Mouse (Mus musculus): Measurements from ENCODE around the gene Aunip. TPM values are rescaled to one million over a fixed set of nuclear protein-coding genes. Genes with fewer than 3 reads are reported as not detected.

The Aunip gene
- polyA plus RNA-seq, 1 experiment from 2014 or later, result 15.9 TPM

DNA sequence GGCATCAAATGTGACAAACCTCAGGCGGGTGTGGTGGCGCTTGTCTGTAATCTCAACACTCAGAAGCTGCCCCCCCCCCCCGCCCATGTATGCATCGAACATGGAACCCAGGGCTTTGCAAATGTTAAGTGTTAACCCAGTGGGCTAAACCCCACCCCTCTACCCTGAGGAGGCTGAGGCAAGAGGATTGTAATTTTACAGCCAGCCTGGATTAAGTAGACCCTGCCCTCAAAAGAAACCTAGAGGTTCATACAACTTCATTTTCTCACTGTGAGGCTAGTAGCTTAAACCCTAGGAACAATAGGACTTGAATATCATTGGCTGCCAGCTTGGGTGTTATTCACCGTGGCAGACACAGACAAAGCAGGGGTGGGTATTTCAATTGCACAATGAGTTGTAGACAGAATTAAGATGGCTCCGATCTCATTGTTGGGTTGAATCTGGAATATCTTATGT is 41.4 kb upstream of the Aunip start:
- Histone ChIP-seq H3K27ac (ENCODE audit: low read depth, low read length) (no peak overlapping the region), H3K4me3 (ENCODE audit: low read depth, low read length) (peak overlapping the region; percentile 84), H3K4me2 (peak overlapping the region; percentile 97), H3K4me1 (replicated peaks; ENCODE audit: control insufficient read depth, insufficient read depth, low read length) (peaks cover 7% of the 10 kb centered on the region), H3K9me3 (ENCODE audit: control insufficient read depth, low read length) (no peaks in the 10 kb centered on the region), H3K36me3 (ENCODE audit: control insufficient read depth, insufficient read depth, low read length) (peaks cover 22% of the 10 kb centered on the region), H3K9ac (ENCODE audit: low read depth, low read length) (peak overlapping the region; percentile 32), H3K27me3 (replicated peaks; ENCODE audit: control insufficient read depth, insufficient read depth, low read length) (no peaks in the 10 kb centered on the region)
- DNase-seq (ENCODE audit: low spot score), result no peak
- WGBS, result 25% methylated on average over 6 of the region's 6 CpGs
- peak; percentile 22; the same call in 1 of the 2 replicates for ATAC-seq (replicated peaks; ENCODE audit: low FRiP score)

DNA sequence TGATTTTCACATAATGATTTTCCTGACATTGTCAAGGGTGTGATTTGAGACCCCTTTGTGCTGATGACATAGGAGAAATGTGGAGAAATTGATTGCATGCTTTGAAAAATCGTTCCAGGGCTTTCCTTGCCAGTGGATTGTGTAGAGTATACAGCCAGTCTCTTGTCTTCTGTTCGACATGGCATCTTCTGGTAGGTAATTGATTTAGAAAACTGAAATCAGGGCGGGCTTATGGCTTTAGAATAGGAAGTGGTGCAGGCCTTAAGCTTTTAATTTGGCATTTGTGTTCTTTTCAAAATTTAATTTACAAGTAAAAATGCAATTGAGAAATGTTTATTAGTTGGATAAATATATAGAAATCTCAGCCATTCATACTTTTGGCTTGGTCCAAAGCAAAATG is 40.8 kb upstream of the Aunip start:
- DNase-seq (ENCODE audit: low spot score), result no peak
- peak overlapping the region; percentile 97 for H3K4me2 ChIP-seq
- WGBS, result 78% methylated on average over 3 of the region's 3 CpGs
- ATAC-seq (replicated peaks; ENCODE audit: low FRiP score), result no peak
- H3K36me3 ChIP-seq (ENCODE audit: control insufficient read depth, insufficient read depth, low read length), result peaks cover 27% of the 10 kb centered on the region
- H3K9ac ChIP-seq (ENCODE audit: low read depth, low read length), result no peak overlapping the region
- peaks cover 7% of the 10 kb centered on the region for H3K4me1 ChIP-seq (replicated peaks; ENCODE audit: control insufficient read depth, insufficient read depth, low read length)
- H3K27me3 ChIP-seq (replicated peaks; ENCODE audit: control insufficient read depth, insufficient read depth, low read length), result no peaks in the 10 kb centered on the region
- H3K27ac ChIP-seq (ENCODE audit: low read depth, low read length), result no peak overlapping the region
- no peaks in the 10 kb centered on the region for H3K9me3 ChIP-seq (ENCODE audit: control insufficient read depth, low read length)
- peak overlapping the region; percentile 84; the same call in 1 of the 2 replicates for H3K4me3 ChIP-seq (ENCODE audit: low read depth, low read length)

DNA sequence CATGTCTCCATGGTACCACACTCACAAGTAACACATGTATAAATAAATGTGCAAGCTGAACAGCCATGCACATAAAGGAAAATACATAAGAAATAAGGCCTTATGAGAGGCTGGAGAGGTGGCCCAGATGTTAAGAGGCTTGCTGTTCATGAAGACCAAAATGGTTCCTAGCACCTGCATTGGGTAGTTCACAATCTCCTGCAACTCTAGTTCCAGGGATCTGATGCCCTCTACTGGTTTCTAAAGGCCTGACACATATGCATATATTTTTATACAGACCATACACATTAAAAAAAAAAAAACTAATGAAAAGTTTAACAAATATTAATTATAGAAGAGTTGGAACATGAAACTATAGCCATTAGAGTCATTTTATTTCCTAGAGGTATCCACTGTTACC is 39.3 kb upstream of the Aunip start:
- H3K9me3 ChIP-seq (ENCODE audit: control insufficient read depth, low read length), result no peaks in the 10 kb centered on the region
- H3K27me3 ChIP-seq (replicated peaks; ENCODE audit: control insufficient read depth, insufficient read depth, low read length), result no peaks in the 10 kb centered on the region
- H3K9ac ChIP-seq (ENCODE audit: low read depth, low read length), result no peak overlapping the region
- H3K4me1 ChIP-seq (replicated peaks; ENCODE audit: control insufficient read depth, insufficient read depth, low read length), result peaks cover 4% of the 10 kb centered on the region
- ATAC-seq (replicated peaks; ENCODE audit: low FRiP score) (no peak), DNase-seq (ENCODE audit: low spot score) (no peak)
- H3K36me3 ChIP-seq (ENCODE audit: control insufficient read depth, insufficient read depth, low read length), result peaks cover 34% of the 10 kb centered on the region
- no peak overlapping the region for H3K4me3 ChIP-seq (ENCODE audit: low read depth, low read length)
- no peak overlapping the region for H3K4me2 ChIP-seq
- H3K27ac ChIP-seq (ENCODE audit: low read depth, low read length), result no peak overlapping the region

DNA sequence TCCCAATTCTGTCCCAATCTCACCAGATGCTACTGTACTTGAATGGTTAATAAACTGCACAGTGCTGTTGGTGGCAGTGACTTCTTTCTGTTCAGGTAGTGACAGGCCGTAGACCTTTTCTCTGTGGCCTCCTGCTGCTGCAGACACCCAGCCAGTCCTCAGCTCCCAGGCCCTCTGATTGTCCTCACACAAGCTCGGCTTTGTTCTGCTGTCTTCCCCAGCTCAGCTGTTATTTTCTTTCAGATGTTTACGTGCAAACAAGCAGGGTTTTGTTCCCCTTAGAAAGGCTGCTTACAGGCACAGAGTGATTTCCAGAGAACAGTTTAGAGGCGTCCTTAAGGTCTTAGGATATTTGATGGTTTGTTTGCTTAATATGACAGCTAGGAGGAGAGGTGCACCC is 37.0 kb upstream of the Aunip start:
- H3K4me3 ChIP-seq (ENCODE audit: low read depth, low read length), result no peak overlapping the region
- H3K27me3 ChIP-seq (replicated peaks; ENCODE audit: control insufficient read depth, insufficient read depth, low read length), result no peaks in the 10 kb centered on the region
- H3K27ac ChIP-seq (ENCODE audit: low read depth, low read length), result no peak overlapping the region
- DNase-seq (ENCODE audit: low spot score), result no peak
- no peak overlapping the region for H3K9ac ChIP-seq (ENCODE audit: low read depth, low read length)
- WGBS, result 72% methylated on average over 4 of the region's 4 CpGs
- H3K4me1 ChIP-seq (replicated peaks; ENCODE audit: control insufficient read depth, insufficient read depth, low read length), result peaks cover 4% of the 10 kb centered on the region
- peaks cover 35% of the 10 kb centered on the region for H3K36me3 ChIP-seq (ENCODE audit: control insufficient read depth, insufficient read depth, low read length)
- H3K4me2 ChIP-seq, result no peak overlapping the region
- no peak for ATAC-seq (replicated peaks; ENCODE audit: low FRiP score)
- H3K9me3 ChIP-seq (ENCODE audit: control insufficient read depth, low read length), result no peaks in the 10 kb centered on the region

DNA sequence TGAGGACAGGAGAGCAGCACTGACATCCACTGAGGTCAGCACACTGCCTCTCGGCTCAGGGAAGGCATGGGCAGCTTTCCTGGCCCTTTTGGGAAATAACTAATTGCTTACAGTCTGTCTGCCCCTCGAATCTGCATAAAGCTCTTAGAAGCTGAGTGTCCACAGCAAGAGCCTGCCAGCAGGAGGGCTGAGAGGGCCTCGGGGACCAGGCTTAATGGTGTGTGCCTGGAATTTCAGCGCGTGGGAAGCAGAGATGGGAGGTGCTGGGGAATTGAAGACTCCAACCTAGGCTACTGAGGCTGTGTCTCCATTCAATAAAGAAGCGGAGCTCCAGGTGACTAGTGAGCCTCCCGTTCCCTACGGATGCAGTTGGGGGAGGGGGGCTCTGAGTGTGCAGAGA is 36.6 kb upstream of the Aunip start:
- Histone ChIP-seq H3K4me1 (replicated peaks; ENCODE audit: control insufficient read depth, insufficient read depth, low read length) (peaks cover 3% of the 10 kb centered on the region), H3K27me3 (replicated peaks; ENCODE audit: control insufficient read depth, insufficient read depth, low read length) (no peaks in the 10 kb centered on the region), H3K9me3 (ENCODE audit: control insufficient read depth, low read length) (no peaks in the 10 kb centered on the region), H3K4me3 (ENCODE audit: low read depth, low read length) (no peak overlapping the region), H3K36me3 (ENCODE audit: control insufficient read depth, insufficient read depth, low read length) (peaks cover 35% of the 10 kb centered on the region), H3K9ac (ENCODE audit: low read depth, low read length) (peak overlapping the region; percentile 8; the same call in 1 of the 2 replicates), H3K4me2 (no peak overlapping the region), H3K27ac (ENCODE audit: low read depth, low read length) (no peak overlapping the region)
- ATAC-seq (replicated peaks; ENCODE audit: low FRiP score) (no peak), DNase-seq (ENCODE audit: low spot score) (no peak)
- 86% methylated on average over 8 of the region's 8 CpGs for WGBS

DNA sequence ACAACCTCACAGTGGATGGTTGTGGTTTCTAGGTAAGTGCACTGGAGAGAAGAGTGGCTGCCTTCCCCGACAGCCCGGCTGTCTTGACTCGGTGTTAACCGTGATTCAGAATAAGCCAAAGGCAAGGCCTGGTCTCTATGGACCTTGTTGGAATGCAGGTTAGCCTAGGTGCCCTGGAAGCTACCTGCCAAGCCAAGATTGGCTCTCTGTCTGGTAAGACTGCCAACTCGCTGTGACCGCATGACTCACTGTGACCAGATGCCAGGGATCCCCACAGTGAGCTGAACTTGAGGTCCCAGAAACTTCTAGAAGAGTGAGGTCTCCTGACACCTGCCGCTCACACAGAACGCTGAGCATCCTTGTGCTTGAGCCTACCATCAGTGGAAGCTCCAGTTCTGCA is 33.9 kb upstream of the Aunip start:
- Histone ChIP-seq H3K27ac (ENCODE audit: low read depth, low read length) (no peak overlapping the region), H3K9ac (ENCODE audit: low read depth, low read length) (no peak overlapping the region), H3K4me1 (replicated peaks; ENCODE audit: control insufficient read depth, insufficient read depth, low read length) (no peaks in the 10 kb centered on the region; the same call in none of the 2 replicates), H3K4me3 (ENCODE audit: low read depth, low read length) (no peak overlapping the region), H3K36me3 (ENCODE audit: control insufficient read depth, insufficient read depth, low read length) (peaks cover 26% of the 10 kb centered on the region), H3K4me2 (no peak overlapping the region), H3K27me3 (replicated peaks; ENCODE audit: control insufficient read depth, insufficient read depth, low read length) (no peaks in the 10 kb centered on the region), H3K9me3 (ENCODE audit: control insufficient read depth, low read length) (no peaks in the 10 kb centered on the region)
- DNase-seq (ENCODE audit: low spot score), result no peak
- ATAC-seq (replicated peaks; ENCODE audit: low FRiP score), result no peak
- WGBS, result 89% methylated on average over 8 of the region's 8 CpGs

DNA sequence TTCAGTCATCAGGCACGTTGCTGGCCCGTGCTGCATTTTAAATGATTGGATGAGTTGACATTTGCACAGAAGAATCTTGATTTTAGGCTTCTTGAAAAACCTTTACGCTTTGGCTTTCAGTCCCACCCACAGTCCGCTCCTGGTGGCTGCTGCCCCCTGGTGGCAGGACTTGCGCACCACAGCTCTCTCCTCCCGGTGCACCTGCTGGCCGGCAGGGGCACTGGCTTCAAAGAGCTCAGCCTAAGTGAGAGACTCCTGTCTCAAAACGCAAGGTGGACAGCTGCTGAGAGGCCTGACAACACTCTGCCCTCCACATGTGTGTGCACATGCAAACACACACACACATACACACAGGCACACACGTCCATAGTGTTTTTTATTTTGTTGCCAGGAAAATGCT is 32.8 kb upstream of the Aunip start:
- Histone ChIP-seq H3K9ac (ENCODE audit: low read depth, low read length) (no peak overlapping the region), H3K27ac (ENCODE audit: low read depth, low read length) (no peak overlapping the region), H3K9me3 (ENCODE audit: control insufficient read depth, low read length) (no peaks in the 10 kb centered on the region), H3K4me1 (replicated peaks; ENCODE audit: control insufficient read depth, insufficient read depth, low read length) (no peaks in the 10 kb centered on the region; the same call in 1 of the 2 replicates), H3K27me3 (replicated peaks; ENCODE audit: control insufficient read depth, insufficient read depth, low read length) (0 out of 2 replicates have a peak, but pooled peaks cover 3% of the 10 kb centered on the region), H3K4me3 (ENCODE audit: low read depth, low read length) (no peak overlapping the region), H3K36me3 (ENCODE audit: control insufficient read depth, insufficient read depth, low read length) (peaks cover 21% of the 10 kb centered on the region), H3K4me2 (no peak overlapping the region)
- DNase-seq (ENCODE audit: low spot score), result peak; percentile 90
- peak; percentile 56; the same call in 1 of the 2 replicates for ATAC-seq (replicated peaks; ENCODE audit: low FRiP score)
- WGBS, result 9% methylated on average over 9 of the region's 9 CpGs

DNA sequence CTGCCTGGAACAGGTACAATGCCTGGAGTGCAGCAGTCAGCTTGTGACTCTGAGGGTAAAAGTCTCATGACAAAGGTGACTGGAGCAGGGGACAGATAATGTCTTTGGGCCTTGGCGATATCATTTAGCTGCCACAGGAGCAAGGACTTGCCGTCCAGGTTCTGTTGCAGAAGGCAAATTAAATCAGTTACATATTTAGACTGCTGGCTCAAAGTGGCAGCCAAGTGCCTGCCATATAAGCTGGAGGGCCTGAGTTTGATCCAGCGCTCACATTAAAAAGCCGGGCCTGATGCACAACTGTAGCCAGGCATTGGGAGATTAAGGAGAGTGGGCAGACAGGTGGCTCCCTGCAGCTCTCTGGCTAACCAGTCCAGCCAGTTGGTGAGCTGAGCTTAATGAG is 31.0 kb upstream of the Aunip start:
- ATAC-seq (replicated peaks; ENCODE audit: low FRiP score) (no peak), DNase-seq (ENCODE audit: low spot score) (no peak)
- no peak overlapping the region for H3K9ac ChIP-seq (ENCODE audit: low read depth, low read length)
- H3K27ac ChIP-seq (ENCODE audit: low read depth, low read length), result no peak overlapping the region
- 79% methylated on average over 4 of the region's 4 CpGs for WGBS
- peaks cover 9% of the 10 kb centered on the region for H3K36me3 ChIP-seq (ENCODE audit: control insufficient read depth, insufficient read depth, low read length)
- H3K4me2 ChIP-seq, result no peak overlapping the region
- H3K27me3 ChIP-seq (replicated peaks; ENCODE audit: control insufficient read depth, insufficient read depth, low read length), result 0 out of 2 replicates have a peak, but pooled peaks cover 7% of the 10 kb centered on the region
- H3K9me3 ChIP-seq (ENCODE audit: control insufficient read depth, low read length), result no peaks in the 10 kb centered on the region
- H3K4me1 ChIP-seq (replicated peaks; ENCODE audit: control insufficient read depth, insufficient read depth, low read length), result no peaks in the 10 kb centered on the region; the same call in 1 of the 2 replicates
- H3K4me3 ChIP-seq (ENCODE audit: low read depth, low read length), result no peak overlapping the region

DNA sequence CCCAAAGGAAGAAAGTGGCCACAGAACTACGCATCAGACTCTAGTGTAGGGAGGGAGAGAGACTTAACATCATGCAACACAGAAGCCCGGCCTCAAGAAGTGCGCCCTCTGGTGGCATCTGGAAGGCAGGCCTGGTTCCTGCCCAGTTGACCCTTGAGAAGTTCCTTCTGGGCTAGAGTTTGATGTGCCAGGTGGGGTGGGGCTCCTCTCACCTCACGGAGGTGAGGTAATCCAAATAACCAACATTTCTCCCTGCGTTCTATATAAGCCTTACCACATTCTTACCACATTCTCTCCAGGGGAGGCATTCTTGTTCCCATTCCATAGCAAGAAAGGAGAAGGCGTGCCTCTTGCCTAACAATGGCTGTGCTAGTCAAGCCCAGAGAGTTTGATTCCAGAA is 29.9 kb upstream of the Aunip start:
- ATAC-seq (replicated peaks; ENCODE audit: low FRiP score) (peak; percentile 54), DNase-seq (ENCODE audit: low spot score) (no peak)
- Histone ChIP-seq H3K27me3 (replicated peaks; ENCODE audit: control insufficient read depth, insufficient read depth, low read length) (0 out of 2 replicates have a peak, but pooled peaks cover 7% of the 10 kb centered on the region), H3K4me1 (replicated peaks; ENCODE audit: control insufficient read depth, insufficient read depth, low read length) (no peaks in the 10 kb centered on the region; the same call in 1 of the 2 replicates), H3K9ac (ENCODE audit: low read depth, low read length) (no peak overlapping the region), H3K9me3 (ENCODE audit: control insufficient read depth, low read length) (no peaks in the 10 kb centered on the region), H3K36me3 (ENCODE audit: control insufficient read depth, insufficient read depth, low read length) (peaks cover 5% of the 10 kb centered on the region), H3K27ac (ENCODE audit: low read depth, low read length) (no peak overlapping the region), H3K4me3 (ENCODE audit: low read depth, low read length) (no peak overlapping the region), H3K4me2 (no peak overlapping the region)
- 21% methylated on average over 6 of the region's 6 CpGs for WGBS
